Mouse (Mus musculus) forebrain, embryonic 11.5 days (tissue): ENCODE measurements at regions not wholly inside any gene's neighbourhood (a gene's known extent, or its start where the extent isn't known, plus 50 kb on each side); places are given as distances from the start of the nearest gene placed in this dataset.

Experiments used
- ATAC-seq: fragments of 200-750 bp; cut with Nextera tagmentation; replicated peaks from 2 replicates; pipeline ENCODE4 v1.8.0; 2017; ENCODE audit warnings: moderate TSS enrichment; ENCODE audit not compliant: low FRiP score
- DNase-seq: peaks from one replicate; pipeline ENCODE4 v3.0.0-alpha.2; 2017; ENCODE audit warnings: low spot score
- H3K27ac ChIP-seq: fragments of 300-500 bp; sonication (generic); 2 replicates; pipeline ENCODE4 v1.5.1; 2014; ENCODE audit warnings: low read depth, low read length
- H3K27me3 ChIP-seq: fragments of 300-500 bp; sonication (generic); 2 replicates; pipeline ENCODE4 v1.6.1; 2014; ENCODE audit warnings: mild to moderate bottlenecking, low read length, mixed read lengths; ENCODE audit not compliant: control insufficient read depth, insufficient read depth
- H3K36me3 ChIP-seq: fragments of 300-500 bp; sonication (generic); 2 replicates; pipeline ENCODE4 v1.6.1; 2014; ENCODE audit warnings: mild to moderate bottlenecking, low read length, moderate library complexity, mixed read lengths; ENCODE audit not compliant: control insufficient read depth, insufficient read depth
- H3K4me1 ChIP-seq: fragments of 300-500 bp; sonication (generic); replicated peaks from 2 replicates; pipeline ENCODE4 v1.6.1; 2014; ENCODE audit warnings: low read length, mixed read lengths; ENCODE audit not compliant: control insufficient read depth, insufficient read depth
- H3K4me2 ChIP-seq: fragments of 300-500 bp; sonication (generic); 2 replicates; pipeline ENCODE4 v1.6.1; 2014; ENCODE audit warnings: low read depth, mild to moderate bottlenecking, low read length, moderate library complexity, mixed read lengths; ENCODE audit not compliant: severe bottlenecking
- H3K4me3 ChIP-seq: fragments of 300-500 bp; sonication (generic); 2 replicates; pipeline ENCODE4 v1.5.1; 2014; ENCODE audit warnings: low read depth, low read length
- H3K9ac ChIP-seq: fragments of 300-500 bp; sonication (generic); 2 replicates; pipeline ENCODE4 v1.6.1; 2014; ENCODE audit warnings: low read length
- H3K9me3 ChIP-seq: fragments of 300-500 bp; sonication (generic); 2 replicates; pipeline ENCODE4 v1.6.1; 2016; ENCODE audit warnings: low read length, mixed read lengths; ENCODE audit not compliant: control insufficient read depth
- WGBS: fragments of 180-500 bp; shearing (Covaris S2); extraction: QIAGEN DNeasy Blood & Tissue Kit; methylation state at CpG from one replicate; pipeline ENCODE4 v1.1.7; 2014; 5-methylcytosine and 5-hydroxymethylcytosine counted together

DNA sequence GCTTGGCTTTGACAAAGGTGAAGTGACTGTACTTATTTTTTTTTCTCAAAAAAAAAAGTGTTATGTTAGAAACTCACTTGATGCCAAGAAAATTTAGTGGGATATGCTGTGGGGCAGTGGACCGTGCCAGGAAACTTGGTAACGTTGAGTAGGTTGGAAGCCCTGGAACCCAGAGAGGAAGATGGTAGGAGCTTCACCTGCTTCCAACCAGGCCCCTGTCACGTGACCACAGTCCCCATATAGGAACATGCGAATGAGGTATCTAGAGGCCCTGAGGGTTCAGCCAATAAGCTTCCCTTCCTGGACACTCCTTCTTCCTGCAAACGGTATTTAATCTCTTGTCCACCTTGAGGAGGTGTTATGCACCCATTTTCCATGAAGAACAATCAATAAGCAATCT, 68.5 kb upstream of the Irx6 start:
- Histone ChIP-seq H3K4me2 (no peak overlapping the region), H3K4me1 (no peaks in the 10 kb centered on the region), H3K9me3 (no peaks in the 10 kb centered on the region), H3K27me3 (no peaks in the 10 kb centered on the region), H3K36me3 (no peaks in the 10 kb centered on the region), H3K9ac (no peak overlapping the region), H3K4me3 (no peak overlapping the region), H3K27ac (no peak overlapping the region)
- WGBS: 92% methylated on average over 5 of the region's 5 CpGs
- ATAC-seq (no peak), DNase-seq (peak; percentile 24)

DNA sequence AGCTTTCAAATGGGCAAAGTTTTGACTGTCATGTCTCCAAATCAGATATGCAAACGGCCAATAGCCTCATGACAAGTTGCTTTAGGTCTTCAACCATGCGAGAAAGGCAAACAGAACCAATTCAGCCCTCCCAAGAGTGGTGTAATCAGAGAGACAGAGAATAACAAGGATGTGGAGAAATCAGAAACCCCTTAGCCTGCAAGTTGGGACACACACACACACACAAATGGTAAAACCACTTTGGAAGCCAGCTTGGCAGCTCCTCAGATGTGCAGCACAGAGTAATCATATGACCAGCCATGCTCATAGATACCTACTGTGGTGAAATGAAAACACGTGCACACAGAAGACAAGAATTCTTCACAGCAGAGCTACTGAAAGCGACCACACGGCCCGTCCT, 66.5 kb upstream of the Irx6 start:
- 86% methylated on average over 6 of the region's 6 CpGs for WGBS
- Histone ChIP-seq H3K4me2 (no peak overlapping the region), H3K36me3 (no peaks in the 10 kb centered on the region), H3K9ac (no peak overlapping the region), H3K9me3 (no peaks in the 10 kb centered on the region), H3K27ac (no peak overlapping the region), H3K4me1 (no peaks in the 10 kb centered on the region), H3K27me3 (no peaks in the 10 kb centered on the region), H3K4me3 (no peak overlapping the region)
- ATAC-seq: no peak
- peak; percentile 9 for DNase-seq

DNA sequence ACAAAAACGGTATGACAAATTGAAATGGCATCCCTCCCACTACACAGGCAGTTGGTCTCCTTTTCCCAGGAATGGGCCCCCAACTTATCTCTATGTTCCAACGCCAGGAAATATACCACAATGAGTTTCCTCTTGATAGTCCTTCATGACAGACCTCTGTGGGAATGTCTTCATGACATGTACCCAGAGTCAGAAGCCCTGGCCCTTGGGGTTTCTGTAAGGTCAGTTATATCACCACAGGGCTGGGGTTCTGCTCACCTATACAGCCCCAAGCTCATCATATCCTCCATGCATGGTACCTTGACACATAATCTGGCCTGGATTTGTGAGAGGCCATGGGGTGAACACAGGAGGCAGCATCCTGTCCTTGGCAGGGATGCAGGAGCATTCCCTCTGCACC, 64.2 kb upstream of the Irx6 start:
- no peaks in the 10 kb centered on the region for H3K4me1 ChIP-seq
- ATAC-seq (no peak), DNase-seq (peak; percentile 28)
- whole genome bisulfite sequencing: 80% methylated on average over 2 of the region's 2 CpGs
- no peaks in the 10 kb centered on the region for H3K9me3 ChIP-seq
- no peak overlapping the region for H3K9ac ChIP-seq
- no peak overlapping the region for H3K27ac ChIP-seq
- no peaks in the 10 kb centered on the region for H3K27me3 ChIP-seq
- H3K4me3 ChIP-seq: no peak overlapping the region
- no peak overlapping the region for H3K4me2 ChIP-seq
- H3K36me3 ChIP-seq: no peaks in the 10 kb centered on the region

DNA sequence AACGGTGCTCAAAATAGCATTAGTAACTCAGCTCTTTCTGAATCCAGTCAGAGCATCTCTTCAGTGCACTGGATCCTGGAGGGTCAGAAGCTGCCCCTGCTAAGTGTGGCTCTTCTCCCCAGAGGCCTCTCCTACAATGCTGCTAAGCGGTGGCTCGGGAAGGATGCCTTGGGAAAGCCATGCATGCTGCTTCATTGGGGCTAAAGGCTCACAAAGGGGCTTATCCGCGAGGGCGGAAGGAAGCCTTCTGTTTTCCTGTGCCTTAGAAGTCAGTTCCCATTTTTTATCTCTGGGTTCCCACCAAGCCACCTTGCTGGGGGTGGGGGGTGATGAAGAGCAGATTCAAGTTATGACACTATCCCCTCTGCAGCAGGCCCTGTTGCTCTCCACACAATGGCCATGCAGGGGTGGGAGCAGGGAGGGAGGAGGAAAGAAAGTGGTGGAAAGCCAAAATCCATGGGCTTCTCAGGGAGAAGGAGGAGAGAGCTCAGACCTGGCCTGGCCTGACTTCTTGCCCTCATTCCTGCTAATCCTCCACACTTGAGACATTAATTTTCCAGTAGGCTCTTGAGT, 63.5 kb upstream of the Irx6 start:
- no peak overlapping the region for H3K27ac ChIP-seq
- H3K4me1 ChIP-seq: no peaks in the 10 kb centered on the region
- no peaks in the 10 kb centered on the region for H3K36me3 ChIP-seq
- no peak overlapping the region for H3K9ac ChIP-seq
- no peak overlapping the region for H3K4me3 ChIP-seq
- no peaks in the 10 kb centered on the region for H3K9me3 ChIP-seq
- H3K27me3 ChIP-seq: no peaks in the 10 kb centered on the region
- ATAC-seq (no peak), DNase-seq (peak; percentile 39)
- no peak overlapping the region for H3K4me2 ChIP-seq
- 40% methylated on average over 6 of the region's 6 CpGs for WGBS

DNA sequence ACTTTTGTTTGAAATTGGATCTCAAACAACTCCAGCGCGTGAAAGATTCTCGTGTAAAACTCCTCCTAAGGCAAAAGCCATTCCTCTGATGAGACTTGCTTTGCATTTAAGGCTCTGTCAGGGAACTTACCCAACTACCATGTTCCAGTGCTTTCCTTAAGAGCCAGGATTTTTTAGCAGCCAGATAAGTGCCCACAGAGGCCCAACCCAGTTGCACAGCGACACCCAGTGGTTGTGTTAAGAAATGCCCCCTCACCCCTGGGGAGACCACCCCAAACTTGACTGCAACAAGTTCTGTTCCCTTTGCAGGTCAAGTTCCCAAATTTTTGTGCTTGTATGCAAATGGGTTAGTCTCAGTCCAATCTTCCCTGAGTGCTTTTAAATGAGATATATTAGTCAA, 60.6 kb upstream of the Irx6 start:
- ATAC-seq: no peak
- Histone ChIP-seq H3K9me3 (no peaks in the 10 kb centered on the region), H3K9ac (no peak overlapping the region), H3K27me3 (no peaks in the 10 kb centered on the region), H3K4me3 (no peak overlapping the region), H3K36me3 (no peaks in the 10 kb centered on the region), H3K4me1 (no peaks in the 10 kb centered on the region), H3K4me2 (no peak overlapping the region), H3K27ac (no peak overlapping the region)
- 50% methylated on average over 4 of the region's 4 CpGs for WGBS
- peak; percentile 59 for DNase-seq

DNA sequence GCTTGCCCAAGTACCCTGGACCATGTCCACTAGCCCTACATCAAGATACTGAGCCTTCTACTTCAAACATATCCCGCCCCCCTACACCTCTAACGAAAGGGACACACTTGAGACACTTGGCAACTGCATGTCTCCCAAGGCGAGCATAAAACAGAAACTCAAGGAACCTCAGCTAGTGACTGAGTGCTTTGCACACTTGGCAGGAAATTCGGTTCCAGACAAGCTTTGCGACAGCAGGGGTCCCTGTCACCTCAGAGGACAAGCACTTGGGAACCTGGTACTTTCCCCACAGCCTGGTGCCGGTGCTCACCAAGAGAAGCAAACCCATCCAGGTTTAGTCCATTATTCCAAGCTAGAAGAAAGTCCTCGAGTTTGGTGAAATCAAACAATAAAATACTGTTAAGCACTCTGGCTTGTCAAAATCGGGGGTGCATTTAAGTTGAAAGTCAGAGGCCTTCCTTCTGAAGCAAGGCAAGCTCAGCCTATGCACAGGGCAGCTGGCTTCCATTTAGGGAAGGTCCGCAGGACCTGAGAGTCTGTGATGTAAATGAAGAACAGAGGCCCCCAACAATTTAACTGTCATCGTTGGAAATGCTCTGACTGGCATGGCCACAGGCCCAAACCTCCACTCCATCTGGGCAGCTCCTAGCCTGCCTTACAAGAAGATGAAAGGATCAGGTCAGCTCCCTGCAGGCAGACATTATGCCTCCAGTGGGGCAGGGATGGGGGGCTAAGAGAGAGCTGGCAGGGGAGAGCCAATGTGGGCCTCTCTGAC, 57.6 kb upstream of the Irx6 start:
- 70% methylated on average over 10 of the region's 10 CpGs for WGBS
- no peak overlapping the region for H3K27ac ChIP-seq
- no peaks in the 10 kb centered on the region for H3K36me3 ChIP-seq

DNA sequence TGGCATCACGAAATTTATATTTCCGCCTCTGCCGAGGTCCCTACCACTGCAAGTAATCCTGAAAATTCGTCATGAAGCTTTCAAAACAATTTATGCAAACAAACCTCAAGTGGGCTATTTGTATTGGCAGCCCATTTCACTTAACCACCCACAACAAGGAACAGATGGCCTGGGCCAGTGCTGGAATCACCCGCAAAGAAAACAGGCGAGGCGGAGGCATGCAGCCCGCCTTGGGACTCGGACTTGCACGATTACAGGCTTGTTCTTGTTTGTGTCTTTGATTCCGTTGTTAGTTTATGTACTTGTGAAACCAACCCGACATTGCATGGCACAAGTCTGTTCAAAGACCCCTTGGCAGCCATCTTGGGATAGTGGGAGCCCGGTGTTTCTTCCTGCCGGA, 55.8 kb upstream of the Irx6 start:
- DNase-seq (peak; percentile 40), ATAC-seq (no peak)
- Histone ChIP-seq H3K27me3 (no peaks in the 10 kb centered on the region), H3K4me2 (no peak overlapping the region), H3K36me3 (no peaks in the 10 kb centered on the region), H3K4me3 (no peak overlapping the region), H3K9me3 (no peaks in the 10 kb centered on the region), H3K27ac (no peak overlapping the region), H3K9ac (no peak overlapping the region), H3K4me1 (no peaks in the 10 kb centered on the region)
- 83% methylated on average over 14 of the region's 14 CpGs for WGBS

More for the DNA sequence above, 57.6 kb upstream of the Irx6 start:
- DNase-seq (peak; percentile 28), ATAC-seq (no peak)
- H3K9ac ChIP-seq: no peak overlapping the region
- H3K4me2 ChIP-seq: no peak overlapping the region
- no peak overlapping the region for H3K4me3 ChIP-seq
- H3K4me1 ChIP-seq: no peaks in the 10 kb centered on the region
- no peaks in the 10 kb centered on the region for H3K9me3 ChIP-seq
- H3K27me3 ChIP-seq: no peaks in the 10 kb centered on the region
